Mouse (Mus musculus): Measurements from ENCODE around the gene Vav2. TPM values are rescaled to one million over a fixed set of nuclear protein-coding genes. Genes with fewer than 3 reads are reported as not detected.

Vav2 gene
- total RNA-seq, 4 experiments from 2014 or later = 2.0 to 2.2 (median 2.0) TPM

- peak; percentile 86 to 91 for DNase-seq (ENCODE audit: low spot score in 2 of 2)
Measured at GRCm38 (mm10) chr2:27441767-27442707, 15.2 kb upstream of the Vav2 start, which contains the start of gene Brd3os. Brd3os (plus strand) TSS chr2:27442324.

GRCm38 (mm10) chr2:27438281-27438680 is 11.4 kb upstream of the Vav2 start:
- DNase-seq (ENCODE audit: low spot score in 2 of 2) = no peak

- no peak for DNase-seq (ENCODE audit: low spot score in 2 of 2)
Measured at GRCm38 (mm10) chr2:27437876-27438275, 11.0 kb upstream of the Vav2 start.

GRCm38 (mm10) chr2:27432599-27432998 is 5.8 kb upstream of the Vav2 start:
- DNase-seq (ENCODE audit: low spot score in 2 of 2) = no peak

GRCm38 (mm10) chr2:27430621-27431020 is 3.8 kb upstream of the Vav2 start:
- DNase-seq (ENCODE audit: low spot score in 2 of 2) = no peak

GRCm38 (mm10) chr2:27428071-27428470 is 1.2 kb upstream of the Vav2 start:
- DNase-seq (ENCODE audit: low spot score in 2 of 2) = peak; percentile 66 to 70

GRCm38 (mm10) chr2:27426406-27426854 is 403 bp downstream of the Vav2 start:
- DNase-seq (ENCODE audit: low spot score in 2 of 2) = peak in 1 of 2 experiments; percentile 46

- peak in 1 of 2 experiments; percentile 25 for DNase-seq (ENCODE audit: low spot score in 2 of 2)
Measured at GRCm38 (mm10) chr2:27425751-27426405, 955 bp downstream of the Vav2 start.

- DNase-seq (ENCODE audit: low spot score in 2 of 2) = no peak
Measured at GRCm38 (mm10) chr2:27425161-27425611, 1.6 kb downstream of the Vav2 start.

- no peak for DNase-seq (ENCODE audit: low spot score in 2 of 2)
Measured at GRCm38 (mm10) chr2:27423596-27423995, 3.2 kb downstream of the Vav2 start.

GRCm38 (mm10) chr2:27421293-27422068 is 5.4 kb downstream of the Vav2 start:
- no peak for DNase-seq (ENCODE audit: low spot score in 2 of 2)

- no peak for DNase-seq (ENCODE audit: low spot score in 2 of 2)
Measured at GRCm38 (mm10) chr2:27418577-27419070, 8.2 kb downstream of the Vav2 start.

GRCm38 (mm10) chr2:27417648-27418153 is 9.1 kb downstream of the Vav2 start:
- no peak for DNase-seq (ENCODE audit: low spot score in 2 of 2)

- DNase-seq (ENCODE audit: low spot score in 2 of 2) = peak in 1 of 2 experiments; percentile 37
Measured at GRCm38 (mm10) chr2:27416425-27416824, 10.4 kb downstream of the Vav2 start.

GRCm38 (mm10) chr2:27415060-27415783 is 11.6 kb downstream of the Vav2 start:
- no peak for DNase-seq (ENCODE audit: low spot score in 2 of 2)

- DNase-seq (ENCODE audit: low spot score in 2 of 2) = no peak
Measured at GRCm38 (mm10) chr2:27413936-27414657, 12.7 kb downstream of the Vav2 start.

- DNase-seq (ENCODE audit: low spot score in 2 of 2) = no peak
Measured at GRCm38 (mm10) chr2:27413582-27413935, 13.3 kb downstream of the Vav2 start.

- no peak for DNase-seq (ENCODE audit: low spot score in 2 of 2)
Measured at GRCm38 (mm10) chr2:27412245-27412800, 14.5 kb downstream of the Vav2 start.

- no peak for DNase-seq (ENCODE audit: low spot score in 2 of 2)
Measured at GRCm38 (mm10) chr2:27411688-27412174, 15.1 kb downstream of the Vav2 start.
